Comparison of ENCODE assay signal across 7 mouse cellular contexts in the genomic region with DNA sequence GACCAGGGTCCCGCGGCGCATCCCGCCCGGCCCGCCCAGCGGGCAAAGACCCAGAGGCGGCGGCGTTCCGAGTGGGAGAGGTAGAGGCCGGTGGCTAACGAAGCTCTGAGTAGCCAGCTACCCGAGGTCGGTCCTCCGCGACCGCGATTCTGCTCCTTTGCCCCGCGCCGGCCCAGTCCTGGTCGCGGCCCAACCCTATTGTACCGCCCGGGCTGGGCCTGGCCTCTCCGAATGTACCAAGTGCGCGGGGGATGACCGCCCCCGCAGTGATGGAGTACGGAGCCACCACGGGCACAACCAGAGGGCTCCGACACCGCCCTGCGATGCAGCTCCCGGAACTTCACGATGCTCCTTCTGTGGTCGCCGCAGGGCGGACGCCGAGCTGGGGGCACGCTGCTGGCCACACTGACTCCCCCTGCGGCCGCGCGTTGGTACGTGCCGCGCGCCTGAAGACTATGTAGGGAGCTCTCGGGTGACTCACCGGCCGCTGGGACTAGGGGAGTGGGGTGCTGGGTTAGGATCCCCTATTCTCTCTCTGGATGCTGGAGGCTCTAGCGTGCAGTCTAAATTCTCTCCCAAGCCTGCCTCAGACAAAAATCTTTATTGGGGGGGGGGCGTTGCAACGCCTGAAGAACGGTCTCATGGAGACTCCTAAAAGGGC. TPM values are rescaled to one million over a fixed set of nuclear protein-coding genes. Genes with fewer than 3 reads are reported as not detected.
DNase-seq lines count a peak whose midpoint lies in the region; ATAC-seq and TF ChIP-seq lines count a peak whose summit lies in the region.

A gene (minus strand): TSS at position 213 of the 661 bp plus-strand sequence.

- 0 out of 2 replicates have a peak, but pooled peaks cover 2% of the 10 kb centered on the region for H3K36me3 ChIP-seq in embryonic facial prominence, embryonic 12.5 days
- H3K36me3 ChIP-seq in kidney, adult 2 months (ENCODE audit: control insufficient read depth, insufficient read depth, low read length): no peaks in the 10 kb centered on the region
- H3K36me3 ChIP-seq in limb, embryonic 12.5 days: peaks cover 14% of the 10 kb centered on the region; the same call in 1 of the 2 replicates
- H3K36me3 ChIP-seq in midbrain, embryonic 14.5 days (ENCODE audit: control insufficient read depth, insufficient read depth, low read length): no peaks in the 10 kb centered on the region

- peak within 1 kb of the TSS; percentile 96 for H3K27ac ChIP-seq in embryonic facial prominence, embryonic 12.5 days
- peak within 1 kb of the TSS; percentile 99 for H3K27ac ChIP-seq in kidney, adult 2 months (ENCODE audit: insufficient read depth, low read depth, low read length)
- H3K27ac ChIP-seq in limb, embryonic 12.5 days: peak within 1 kb of the TSS; percentile 95
- peak within 1 kb of the TSS; percentile 93 for H3K27ac ChIP-seq in midbrain, embryonic 14.5 days (replicated peaks; ENCODE audit: low read depth, low read length)

- H3K9me3 ChIP-seq in embryonic facial prominence, embryonic 12.5 days: no peaks in the 10 kb centered on the region
- no peaks in the 10 kb centered on the region for H3K9me3 ChIP-seq in limb, embryonic 12.5 days
- no peaks in the 10 kb centered on the region for H3K9me3 ChIP-seq in midbrain, embryonic 14.5 days (ENCODE audit: control insufficient read depth, low read length)

- DNase-seq in adrenal gland, postnatal 25 days: peak; percentile 91
- peak; percentile 93 to 94 for DNase-seq in heart, adult 18-20 months
- peak; percentile 92 for DNase-seq in kidney, adult 2 months
- DNase-seq in midbrain, embryonic 14.5 days: peak; percentile 92
- peak; percentile 83 for DNase-seq in spleen, adult 12 weeks (ENCODE audit: low spot score)

- TF ChIP-seq CTCF in kidney, adult 2 months (conservative IDR thresholded peaks at IDR 0.05; ENCODE audit: insufficient read depth, insufficient read length, low read depth, low read length): no peak

- peak within 1 kb of the TSS; percentile 96 for H3K4me2 ChIP-seq in embryonic facial prominence, embryonic 12.5 days (replicated peaks)
- H3K4me2 ChIP-seq in limb, embryonic 12.5 days: peak within 1 kb of the TSS; percentile 96
- peak within 1 kb of the TSS; percentile 97 for H3K4me2 ChIP-seq in midbrain, embryonic 14.5 days (ENCODE audit: low read length)

- TF ChIP-seq POLR2A in kidney, adult 2 months (IDR thresholded peaks at IDR 0.05; ENCODE audit: low read depth, low read length): peak; percentile 82

- peak; percentile 65 for ATAC-seq in embryonic facial prominence, embryonic 12.5 days (ENCODE audit: insufficient number of reproducible peaks, insufficient read depth, low FRiP score, low TSS enrichment)
- peak; percentile 68 for ATAC-seq in limb, embryonic 12.5 days (ENCODE audit: insufficient number of reproducible peaks, insufficient read depth, low FRiP score, low TSS enrichment, low read depth)
- peak; percentile 83 for ATAC-seq in midbrain, embryonic 14.5 days (ENCODE audit: low FRiP score, low TSS enrichment)

- peak within 1 kb of the TSS; percentile 100 for H3K4me3 ChIP-seq in embryonic facial prominence, embryonic 12.5 days
- peak within 1 kb of the TSS; percentile 91 for H3K4me3 ChIP-seq in kidney, adult 2 months (ENCODE audit: insufficient read depth, low read depth, low read length)
- peak within 1 kb of the TSS; percentile 100 for H3K4me3 ChIP-seq in limb, embryonic 12.5 days (replicated peaks)
- H3K4me3 ChIP-seq in midbrain, embryonic 14.5 days (replicated peaks; ENCODE audit: low read depth, low read length): peak within 1 kb of the TSS; percentile 99

- H3K27me3 ChIP-seq in embryonic facial prominence, embryonic 12.5 days: no peaks in the 10 kb centered on the region
- H3K27me3 ChIP-seq in kidney, adult 2 months (replicated peaks; ENCODE audit: control insufficient read depth, insufficient read depth, low read length): no peaks in the 10 kb centered on the region
- H3K27me3 ChIP-seq in limb, embryonic 12.5 days: no peaks in the 10 kb centered on the region
- no peaks in the 10 kb centered on the region for H3K27me3 ChIP-seq in midbrain, embryonic 14.5 days (ENCODE audit: control insufficient read depth, insufficient read depth, low read length)

- H3K9ac ChIP-seq in embryonic facial prominence, embryonic 12.5 days: peak within 1 kb of the TSS; percentile 99
- peak within 1 kb of the TSS; percentile 98 for H3K9ac ChIP-seq in limb, embryonic 12.5 days (replicated peaks)
- H3K9ac ChIP-seq in midbrain, embryonic 14.5 days (replicated peaks; ENCODE audit: low read length): peak within 1 kb of the TSS; percentile 99

- under 1% methylated on average over 59 of the region's 59 CpGs for WGBS in embryonic facial prominence, embryonic 12.5 days
- under 1% methylated on average over 59 of the region's 59 CpGs for WGBS in kidney, adult 2 months
- WGBS in limb, embryonic 12.5 days: under 1% methylated on average over 59 of the region's 59 CpGs
- WGBS in midbrain, embryonic 14.5 days: under 1% methylated on average over 59 of the region's 59 CpGs

- H3K4me1 ChIP-seq in embryonic facial prominence, embryonic 12.5 days: peaks cover 75% of the 10 kb centered on the region
- H3K4me1 ChIP-seq in kidney, adult 2 months (ENCODE audit: control insufficient read depth, insufficient read depth, low read length): peaks cover 12% of the 10 kb centered on the region
- peaks cover 76% of the 10 kb centered on the region for H3K4me1 ChIP-seq in limb, embryonic 12.5 days (replicated peaks)
- peaks cover 57% of the 10 kb centered on the region for H3K4me1 ChIP-seq in midbrain, embryonic 14.5 days (ENCODE audit: control insufficient read depth, insufficient read depth, low read length)

RNA-seq across cellular contexts. Expression of the gene that starts here (rescaled TPM):
- 55.0 and 68.0 TPM in 2 replicates for total RNA-seq in adrenal gland, postnatal 25 days (2021)
- polyA plus RNA-seq in embryonic facial prominence, embryonic 12.5 days (2016; fragmentation: Nextera tagmentation; extraction: Ambion mirVana): 95.8 and 102 TPM in 2 replicates
- 100 to 1,000 TPM; 240 to 249 TPM for total RNA-seq in heart, adult 18-20 months (2021)
- polyA plus RNA-seq in kidney, adult 2 months (2012; rRNA removed): 28.3 and 30.3 TPM in 2 replicates
- polyA plus RNA-seq in limb, embryonic 12.5 days (2016; fragmentation: Nextera tagmentation; extraction: Ambion mirVana): 83.5 and 85.1 TPM in 2 replicates
- polyA plus RNA-seq in midbrain, embryonic 14.5 days (2014; fragmentation: Nextera tagmentation; extraction: Ambion mirVana): 78.3 and 85.3 TPM in 2 replicates

Comparison
In these comparisons a context has a peak if more than half of its experiments do, and no peak if none do; other contexts are left out.
1. Peak in every context shown above with its lines: DNase-seq, ATAC-seq, H3K4me3 ChIP-seq and H3K27ac ChIP-seq.